Mouse (Mus musculus) brain, embryonic 14.5 days (tissue): ENCODE results near the gene Ccdc142.

ENCODE experiments used
- CTCF ChIP-seq: fragments of 200-500 bp; IDR thresholded peaks from 2 replicates; pipeline ENCODE4 v1.5.1; 2012; ENCODE audit warnings: inconsistent platforms, mild to moderate bottlenecking, moderate library complexity, borderline replicate concordance; ENCODE audit not compliant: insufficient read depth, insufficient read length; ENCODE audit errors: extremely low read depth
- POLR2A ChIP-seq: fragments of 200-500 bp; IDR thresholded peaks from 2 replicates; pipeline ENCODE4 v1.6.1; 2012; ENCODE audit warnings: mild to moderate bottlenecking, inconsistent platforms, borderline replicate concordance; ENCODE audit not compliant: poor library complexity, insufficient read depth, insufficient read length, severe bottlenecking; ENCODE audit errors: extremely low read depth

DNA sequence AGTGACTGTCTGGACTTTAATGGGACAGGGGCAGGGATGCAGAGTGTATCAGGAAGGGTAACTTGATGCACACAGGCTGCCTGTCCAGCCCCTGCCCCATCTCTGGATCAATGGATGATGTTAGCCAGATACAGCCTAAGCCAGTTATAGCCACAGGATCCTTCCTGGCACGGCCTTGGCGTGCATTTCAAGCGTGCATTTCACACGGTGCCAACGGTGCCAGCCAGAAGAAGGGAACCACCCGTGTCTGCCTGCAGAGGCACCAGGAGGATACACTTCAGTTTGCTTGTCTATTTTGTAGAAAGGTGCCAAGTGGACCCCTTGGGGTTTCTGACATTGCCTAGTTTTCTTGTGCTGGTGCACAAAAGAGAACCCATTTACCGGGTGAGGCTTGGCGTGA is 38.6 kb downstream of the Ccdc142 start:
- TF ChIP-seq CTCF (no peak), POLR2A (no peak)
